Mouse (Mus musculus) natural killer cell, adult 2 months (primary cell): ENCODE results near the gene Ank.
A peak's percentile ranks its signal among the peaks of the same experiment; 100 is the strongest.

ENCODE experiments used
- DNase-seq, 2 experiments: peaks; one replicate each; pipeline ENCODE4 v3.0.0; 2022; ENCODE audit warnings: low spot score in 2 of 2

Ank gene

DNA sequence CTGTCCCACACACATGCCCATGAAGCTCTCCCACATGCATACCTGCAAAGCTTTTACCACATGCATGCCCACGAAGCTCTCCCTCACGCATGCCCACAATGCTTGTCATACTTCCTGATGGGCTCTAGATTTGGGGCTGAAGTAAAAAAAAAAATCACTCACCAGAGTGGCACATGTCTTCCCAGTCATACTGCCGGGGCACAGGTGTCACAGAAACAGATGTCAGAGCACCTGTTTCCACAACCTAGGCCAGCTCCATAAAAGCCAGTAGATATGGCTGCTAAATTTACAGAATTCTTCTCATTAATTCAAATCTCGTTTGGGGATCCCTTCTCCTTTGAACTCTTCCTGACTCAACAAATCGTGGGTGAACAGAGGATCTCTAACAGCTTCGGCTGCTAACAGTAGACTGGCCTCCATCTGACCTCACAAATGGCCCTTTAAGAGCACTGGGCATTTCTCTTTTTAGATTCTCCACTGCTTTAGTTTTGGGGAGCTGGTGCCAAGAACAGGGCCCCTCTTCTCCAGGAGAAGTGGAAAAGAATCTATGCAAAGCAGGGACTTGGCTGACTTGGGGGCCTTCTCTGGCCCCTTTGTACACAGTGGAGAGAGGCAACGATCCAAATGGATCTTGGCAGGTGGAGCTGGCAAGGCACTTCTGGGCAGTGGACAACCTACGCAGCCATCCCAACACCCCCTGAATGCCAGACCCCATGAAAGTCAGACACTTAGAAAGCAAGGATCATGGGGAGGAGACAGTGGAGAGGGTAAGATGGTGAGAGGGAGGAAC is 108.7 kb downstream of the Ank start:
- DNase-seq = no peak

DNA sequence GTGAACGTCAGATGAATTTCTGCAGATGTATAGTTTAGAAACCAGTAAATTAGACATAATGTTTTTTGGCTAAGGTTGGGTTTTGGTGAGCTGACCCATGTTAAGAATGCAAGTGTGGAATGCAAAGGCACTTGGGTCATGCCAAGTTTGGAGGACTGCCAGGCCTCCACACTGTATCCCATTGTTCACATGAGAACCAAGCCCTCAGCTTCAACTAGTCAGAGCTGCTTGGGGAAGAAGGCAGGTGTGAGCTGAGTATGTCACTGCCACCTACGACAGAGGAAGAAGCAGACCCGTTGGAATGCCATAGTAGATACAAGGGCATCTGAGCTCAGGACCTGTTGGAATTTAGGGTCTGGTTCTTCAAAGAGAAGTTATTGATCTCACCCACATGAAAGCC is 109.5 kb downstream of the Ank start:
- no peak for DNase-seq

DNA sequence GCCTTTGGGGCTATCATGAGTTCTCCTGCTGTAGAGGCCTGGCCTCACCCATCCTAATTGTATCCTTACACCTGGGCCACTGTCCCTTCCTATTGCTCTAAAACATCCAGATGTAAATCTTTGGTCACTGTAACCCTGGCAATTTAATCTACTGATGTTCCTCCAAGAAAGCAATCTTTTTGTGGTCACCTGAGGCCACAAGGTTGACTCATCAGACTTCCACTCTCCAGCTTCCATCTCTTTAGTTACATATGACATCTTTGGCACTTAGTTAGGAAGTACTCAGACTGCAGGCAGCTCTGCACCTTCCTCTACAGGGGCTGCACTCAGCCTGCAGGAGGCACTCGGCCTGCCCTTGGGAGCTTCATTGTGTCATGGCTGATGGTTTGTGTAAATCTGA is 110.4 kb downstream of the Ank start:
- no peak for DNase-seq

DNA sequence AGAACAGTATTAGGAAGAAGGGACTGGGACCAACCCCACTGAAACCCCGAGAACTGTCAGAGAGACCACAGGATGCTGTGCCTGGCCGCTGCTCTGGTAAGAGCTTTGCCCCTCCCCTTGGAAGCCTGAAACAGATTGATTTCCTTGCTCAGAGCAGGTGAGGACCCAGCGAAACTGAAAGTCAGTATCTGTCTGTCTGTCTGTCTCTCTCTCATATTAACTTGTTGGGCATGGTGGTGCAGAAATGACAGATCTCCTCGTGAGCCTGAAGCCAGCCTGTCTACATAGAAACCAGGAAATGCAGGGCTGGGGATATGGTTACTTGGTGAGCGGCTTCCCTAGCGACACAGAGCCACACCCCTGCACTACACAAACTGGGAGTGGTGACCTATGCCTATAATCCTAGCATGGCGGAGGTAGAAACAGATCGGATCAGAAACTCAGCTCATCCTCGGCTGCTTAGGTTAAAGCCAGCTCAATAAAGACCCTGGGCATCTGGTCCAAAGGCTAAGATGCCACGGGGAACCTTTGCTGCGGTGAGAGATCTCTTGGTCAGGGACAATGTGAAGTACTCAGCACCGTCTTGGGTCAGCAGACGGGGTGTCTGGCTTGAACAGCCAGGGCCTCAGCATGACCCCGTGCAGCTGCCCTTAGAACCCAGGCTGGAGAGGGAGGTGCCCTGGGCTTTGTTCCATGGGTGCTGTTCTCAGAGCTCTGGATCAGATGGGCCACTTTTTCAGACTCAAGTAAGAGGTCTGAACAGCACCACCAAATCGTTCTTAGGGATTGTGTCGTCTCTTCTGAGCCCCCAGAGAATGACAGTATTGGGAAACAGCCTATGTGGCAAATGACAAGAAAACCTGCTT is 111.7 kb downstream of the Ank start:
- no peak for DNase-seq

DNA sequence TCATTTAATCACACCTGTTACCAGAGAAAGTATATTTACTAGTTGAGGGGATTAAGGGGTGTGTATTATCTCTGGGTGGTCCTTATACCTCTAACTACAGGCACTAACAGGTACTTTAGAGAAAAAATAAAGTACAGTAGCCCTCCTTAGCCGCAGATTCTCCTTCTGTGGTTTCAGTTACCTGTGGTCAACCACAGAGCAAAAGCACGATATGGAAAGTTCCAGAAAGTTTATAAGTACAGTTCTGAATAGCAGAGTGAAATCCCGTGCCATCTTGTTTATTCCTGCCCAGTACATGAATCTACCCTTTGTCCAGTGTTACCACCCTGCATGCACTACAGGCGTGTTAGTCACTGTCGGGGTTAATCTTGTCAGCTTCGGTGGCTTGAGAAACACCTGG is 112.4 kb downstream of the Ank start:
- no peak for DNase-seq

DNA sequence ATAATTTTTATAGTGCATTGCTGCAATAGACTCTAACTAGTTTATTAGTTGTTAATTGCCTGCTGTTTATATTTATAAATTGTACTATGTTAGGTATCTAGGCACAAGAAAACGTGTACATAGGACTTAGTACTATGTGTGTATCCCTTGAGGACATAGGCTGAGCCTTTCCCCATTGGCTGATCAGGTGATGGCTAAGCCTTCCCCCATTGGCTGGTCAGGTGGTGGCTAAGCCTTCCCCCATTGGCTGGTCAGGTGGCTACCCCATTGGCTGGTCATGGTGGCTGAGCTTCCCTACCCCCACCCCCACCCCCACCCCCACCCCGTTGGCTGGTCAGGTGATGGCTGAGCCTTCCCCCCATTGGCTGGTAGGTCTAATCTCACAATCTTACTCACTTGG is 113.4 kb downstream of the Ank start:
- no peak for DNase-seq

DNA sequence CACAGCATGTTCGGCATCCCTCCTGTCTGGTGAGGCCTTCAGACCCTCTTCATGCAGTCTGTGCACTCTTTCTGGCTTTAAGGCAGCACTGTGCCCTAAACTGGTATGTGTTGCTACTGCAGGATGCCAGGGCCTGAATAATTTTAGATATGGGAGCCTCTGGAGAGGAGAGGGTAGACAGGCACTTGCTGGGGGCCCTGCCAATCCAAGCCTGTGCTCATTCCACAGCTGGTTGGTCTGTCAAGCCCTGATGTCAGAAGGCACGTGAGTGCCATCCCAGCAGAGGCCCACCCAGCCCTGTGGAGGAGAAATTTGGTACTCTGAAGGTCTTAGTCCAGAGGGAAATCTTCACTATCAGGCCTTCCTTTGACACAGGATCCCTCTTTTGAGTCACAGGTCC is 114.3 kb downstream of the Ank start:
- DNase-seq = no peak

DNA sequence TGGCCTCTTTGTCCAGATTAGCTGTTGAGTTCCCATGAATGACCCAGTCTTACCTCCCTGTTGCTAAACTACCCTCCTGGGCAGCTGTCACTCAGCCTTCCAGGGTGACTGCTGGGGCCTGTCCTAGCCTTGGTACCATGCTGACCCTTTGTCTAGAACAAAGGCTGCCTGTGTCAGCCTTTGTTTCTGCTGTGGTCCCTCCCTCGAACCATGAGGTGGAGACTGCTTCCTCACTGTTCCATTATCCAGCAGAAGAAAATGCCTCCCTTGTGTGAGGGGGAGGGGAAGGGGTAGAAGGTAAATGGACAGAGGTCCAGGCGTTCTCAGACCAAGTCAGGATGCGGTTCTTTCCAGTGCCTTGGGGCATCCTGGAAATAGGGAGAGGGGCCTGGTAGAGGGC is 115.2 kb downstream of the Ank start:
- no peak for DNase-seq

DNA sequence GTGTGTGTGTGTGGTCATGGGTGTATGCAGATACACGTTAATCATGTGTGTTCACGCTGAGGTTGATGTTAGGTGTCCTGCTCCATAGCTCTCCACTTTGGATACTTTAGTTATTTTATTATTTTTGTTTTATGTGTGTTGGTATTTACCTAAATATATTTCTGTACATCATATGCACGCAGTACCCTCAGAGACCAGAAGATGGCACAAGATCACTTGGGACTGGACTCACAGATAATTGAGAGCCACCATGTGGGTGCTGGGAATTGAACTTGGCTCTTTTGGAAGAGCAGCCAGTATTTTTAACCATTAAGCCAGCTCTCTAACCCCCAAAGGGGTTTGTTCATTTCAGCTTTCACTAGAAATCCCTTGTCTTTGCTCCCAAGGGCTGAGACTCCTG is 116.0 kb downstream of the Ank start:
- peak; percentile 15 to 46 for DNase-seq

DNA sequence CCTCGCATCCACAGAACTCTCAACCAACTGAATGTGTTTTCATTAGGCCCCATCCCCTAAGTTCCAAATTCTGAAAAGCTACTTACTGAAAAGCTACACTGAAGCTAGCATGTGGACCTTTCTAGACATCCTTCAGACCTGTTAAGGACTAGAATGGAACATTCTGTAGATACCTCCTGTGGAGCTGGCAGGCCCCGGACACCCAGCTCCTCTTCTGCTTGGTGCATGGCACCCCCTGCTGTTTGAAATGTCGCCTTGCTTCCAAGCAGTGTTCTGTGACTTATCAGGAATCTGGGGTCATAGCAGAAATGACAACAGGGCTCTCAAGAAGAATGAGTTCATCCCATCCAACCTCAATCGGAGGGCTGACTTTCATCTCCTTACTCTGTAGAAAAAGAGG is 116.6 kb downstream of the Ank start:
- peak in 1 of 2 experiments; percentile 35 for DNase-seq

DNA sequence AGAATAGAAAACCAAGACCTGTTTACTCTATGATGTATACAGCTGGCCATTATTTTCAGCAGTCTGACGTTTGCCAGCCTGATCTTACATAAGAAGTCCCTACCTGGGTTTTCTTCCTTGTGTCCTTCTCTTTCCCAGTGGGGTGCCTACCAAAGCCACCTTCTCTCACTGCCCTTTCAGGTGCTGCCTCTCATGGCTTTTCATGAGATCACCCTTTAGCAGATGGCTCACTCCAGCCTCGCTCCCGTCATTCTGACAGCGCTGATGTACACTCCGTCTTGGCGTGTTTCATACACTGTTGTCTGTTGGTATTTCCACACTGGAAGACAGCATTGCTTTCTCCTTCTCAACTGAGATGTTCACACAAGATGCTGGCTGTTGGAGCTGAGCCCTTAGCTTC is 117.1 kb downstream of the Ank start:
- DNase-seq = no peak

DNA sequence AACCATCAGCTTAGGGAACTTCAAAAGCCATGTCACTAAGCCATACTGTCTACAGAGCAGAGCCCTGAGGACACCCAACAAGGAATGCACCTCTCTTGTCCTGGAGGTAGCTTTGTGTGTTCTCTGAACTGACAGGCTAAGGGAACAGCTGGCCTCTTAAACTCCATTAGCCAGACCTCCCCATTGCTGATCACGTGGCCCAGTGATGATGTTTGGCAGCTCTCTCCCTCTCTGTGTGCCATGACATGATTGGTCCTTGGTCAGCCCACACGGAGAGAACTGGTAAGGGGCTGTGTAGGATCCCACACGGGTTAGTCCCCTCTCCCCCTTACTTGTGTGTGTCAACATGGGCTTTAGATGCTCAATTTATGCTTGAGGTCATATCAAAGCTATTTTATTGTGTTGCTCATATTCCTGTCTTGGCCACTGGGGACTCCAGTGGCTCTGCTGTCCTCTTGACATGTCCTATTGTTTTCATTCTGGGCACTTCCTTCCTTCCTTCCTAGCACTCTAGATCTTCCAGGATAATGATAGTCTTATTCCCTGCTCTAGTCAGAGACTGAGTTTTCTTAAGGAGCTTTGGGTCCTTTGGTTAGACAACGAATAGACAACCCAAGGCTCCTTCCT is 119.1 kb downstream of the Ank start:
- no peak for DNase-seq

DNA sequence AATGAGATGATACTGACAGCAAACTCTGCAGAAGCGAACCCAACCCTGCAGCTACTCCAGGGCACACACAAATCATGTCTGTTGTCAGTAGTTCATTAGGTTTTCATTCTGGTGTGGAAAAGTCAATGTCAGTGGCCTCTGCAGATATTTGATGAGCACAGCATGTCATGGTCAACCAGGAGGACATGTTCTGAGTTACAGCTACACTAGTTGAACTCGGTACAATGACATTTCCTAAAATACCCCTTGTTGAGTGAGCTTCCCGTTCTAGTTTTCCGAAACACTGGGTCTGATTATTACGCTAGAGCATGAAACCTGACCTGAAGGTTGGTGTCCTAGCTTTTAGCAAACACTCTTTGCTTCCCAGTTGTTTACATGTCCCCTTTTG is 119.6 kb downstream of the Ank start:
- no peak for DNase-seq

DNA sequence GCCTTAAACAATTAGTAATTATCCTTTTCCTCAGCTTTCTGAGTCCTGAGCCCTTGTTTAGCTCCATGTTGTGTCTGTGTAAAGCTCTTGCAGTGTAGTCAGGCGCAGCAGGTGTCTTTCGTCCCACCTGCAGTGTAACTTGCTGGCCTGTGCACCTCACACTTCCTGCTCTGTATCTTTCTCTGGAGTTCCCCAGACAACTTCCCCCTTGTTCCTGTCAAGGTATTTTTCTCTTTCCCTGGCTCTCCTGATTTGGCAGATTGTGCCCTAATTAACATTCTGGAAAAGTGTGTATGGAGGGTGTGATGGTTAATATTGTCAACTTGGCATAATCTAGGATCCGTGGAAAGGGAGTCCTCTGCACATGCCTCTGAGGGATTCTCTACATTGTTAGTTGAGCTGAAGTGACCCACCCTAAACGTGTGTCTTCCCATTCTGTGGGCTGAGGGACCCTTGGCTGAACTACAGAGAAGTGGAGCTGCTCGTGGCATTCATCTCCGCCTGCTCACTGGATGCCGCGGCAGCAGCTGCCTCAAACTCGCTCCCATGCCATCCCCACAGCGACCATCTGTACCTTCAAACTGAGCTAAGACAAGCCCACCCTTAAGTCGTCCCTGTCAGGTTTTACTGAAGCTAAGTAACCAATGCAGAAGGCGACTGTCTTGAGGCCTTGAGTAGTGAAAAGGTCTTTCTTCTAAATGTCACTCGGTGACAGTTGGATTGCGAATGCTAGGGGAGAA is 121.8 kb downstream of the Ank start:
- peak in 1 of 2 experiments; percentile 20 for DNase-seq

DNA sequence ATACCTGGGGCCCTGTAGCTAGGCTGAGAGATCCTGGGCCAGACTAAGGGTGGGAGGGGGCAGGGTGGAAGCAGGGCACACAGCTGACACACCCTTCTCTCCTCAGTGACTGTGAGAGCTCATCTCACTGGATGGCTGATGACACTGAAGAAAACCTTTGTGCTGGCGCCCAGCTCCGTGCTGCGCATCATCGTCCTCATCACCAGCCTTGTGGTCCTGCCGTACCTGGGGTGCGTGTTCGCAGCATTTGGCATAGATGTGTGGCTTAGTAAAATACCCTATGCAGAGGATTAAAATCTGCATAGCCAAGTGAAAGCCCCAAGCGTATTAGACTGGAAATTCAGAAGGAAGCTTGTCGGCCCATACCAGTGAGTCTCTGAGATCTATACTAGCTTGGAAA is 124.3 kb downstream of the Ank start:
- no peak for DNase-seq

DNA sequence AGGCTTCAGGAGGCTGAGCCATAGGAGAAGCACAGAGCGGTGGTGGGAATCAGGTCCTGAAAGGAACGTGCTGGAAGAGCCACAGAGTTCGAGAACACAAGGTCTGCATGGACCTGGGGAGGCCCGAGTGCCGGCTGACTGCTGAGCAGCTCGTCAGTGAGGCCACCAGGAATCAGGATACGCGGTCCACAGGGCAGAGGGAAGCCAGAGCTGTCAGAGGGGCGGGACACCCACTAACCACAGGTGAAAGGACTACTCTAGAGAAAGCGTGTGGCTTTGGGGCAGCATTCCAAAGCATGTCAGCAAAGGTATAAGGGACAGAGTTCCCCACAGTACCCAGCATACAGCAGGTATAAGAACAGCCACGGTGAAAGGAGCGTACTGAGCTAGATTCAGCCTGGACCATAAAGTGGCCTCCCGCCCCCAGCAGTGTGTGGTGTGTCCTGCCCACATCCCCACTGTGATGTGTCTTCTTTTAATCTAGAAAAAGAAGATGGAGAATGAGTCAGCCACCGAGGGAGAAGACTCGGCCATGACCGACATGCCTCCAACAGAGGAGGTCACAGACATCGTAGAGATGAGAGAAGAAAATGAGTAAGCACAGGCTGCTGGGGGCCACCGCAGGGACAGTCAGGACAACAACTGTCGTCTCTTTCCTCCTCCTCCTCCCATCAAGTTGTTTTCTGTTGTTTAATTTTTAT is 126.3 kb downstream of the Ank start:
- DNase-seq = peak in 1 of 2 experiments; percentile 10

DNA sequence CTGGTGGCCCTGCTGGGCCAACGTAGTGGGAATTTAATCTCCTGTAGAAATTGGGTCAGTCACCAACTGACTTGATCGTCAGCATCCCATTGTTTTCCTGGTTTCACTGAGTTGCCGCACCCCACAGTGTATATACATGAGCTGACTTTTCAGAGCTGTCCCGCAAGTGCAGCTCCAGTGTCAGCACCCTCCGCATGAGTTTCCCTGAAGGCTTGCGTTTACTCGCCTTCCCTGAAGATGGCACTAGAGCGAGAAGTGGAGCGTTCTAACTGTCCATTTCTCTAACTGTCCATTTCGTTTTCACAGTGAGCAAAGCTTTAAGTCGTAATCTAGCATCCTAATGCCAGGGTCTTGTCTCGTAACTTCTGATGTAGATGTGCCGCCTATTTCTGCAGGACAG is 127.2 kb downstream of the Ank start:
- DNase-seq = no peak

DNA sequence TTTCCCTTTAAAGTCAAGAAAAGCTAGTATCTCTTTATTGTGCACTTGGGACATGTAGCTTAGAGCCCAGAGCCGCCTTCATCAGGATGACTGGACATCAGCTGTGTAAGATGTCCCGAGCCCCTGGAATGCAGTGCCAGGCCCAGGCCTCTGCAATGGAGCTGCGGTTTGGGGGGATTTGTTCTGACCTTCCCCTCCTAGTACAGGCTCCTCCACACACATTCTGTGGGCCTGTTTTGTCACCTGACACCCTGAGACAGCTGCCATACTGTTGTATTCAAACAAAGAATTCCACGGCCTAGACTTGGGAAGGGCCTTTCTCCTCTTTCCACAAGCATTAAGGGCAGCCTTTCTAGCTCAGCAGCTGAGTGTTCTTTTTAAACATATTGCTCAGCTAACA is 128.5 kb downstream of the Ank start:
- no peak for DNase-seq

DNA sequence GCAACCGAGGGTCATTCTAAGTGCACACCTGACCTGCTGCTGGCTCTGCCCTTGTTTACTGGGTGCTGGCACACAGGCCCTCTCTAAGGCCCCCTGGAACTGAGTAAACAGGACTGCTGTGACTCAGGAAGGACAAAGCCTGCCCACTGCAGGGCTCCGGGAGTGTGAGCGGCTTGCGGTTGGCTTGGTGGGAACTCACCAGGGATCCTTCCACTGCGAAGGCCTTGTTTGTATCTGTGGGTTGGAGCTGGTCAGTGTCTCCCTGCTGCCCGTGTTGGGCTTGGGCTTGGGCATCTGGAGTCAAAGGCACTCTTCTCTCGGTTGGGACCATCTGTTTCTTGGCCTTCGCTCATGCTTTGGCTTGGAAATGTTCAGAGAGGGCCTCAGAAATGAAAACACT is 129.1 kb downstream of the Ank start:
- DNase-seq = no peak

DNA sequence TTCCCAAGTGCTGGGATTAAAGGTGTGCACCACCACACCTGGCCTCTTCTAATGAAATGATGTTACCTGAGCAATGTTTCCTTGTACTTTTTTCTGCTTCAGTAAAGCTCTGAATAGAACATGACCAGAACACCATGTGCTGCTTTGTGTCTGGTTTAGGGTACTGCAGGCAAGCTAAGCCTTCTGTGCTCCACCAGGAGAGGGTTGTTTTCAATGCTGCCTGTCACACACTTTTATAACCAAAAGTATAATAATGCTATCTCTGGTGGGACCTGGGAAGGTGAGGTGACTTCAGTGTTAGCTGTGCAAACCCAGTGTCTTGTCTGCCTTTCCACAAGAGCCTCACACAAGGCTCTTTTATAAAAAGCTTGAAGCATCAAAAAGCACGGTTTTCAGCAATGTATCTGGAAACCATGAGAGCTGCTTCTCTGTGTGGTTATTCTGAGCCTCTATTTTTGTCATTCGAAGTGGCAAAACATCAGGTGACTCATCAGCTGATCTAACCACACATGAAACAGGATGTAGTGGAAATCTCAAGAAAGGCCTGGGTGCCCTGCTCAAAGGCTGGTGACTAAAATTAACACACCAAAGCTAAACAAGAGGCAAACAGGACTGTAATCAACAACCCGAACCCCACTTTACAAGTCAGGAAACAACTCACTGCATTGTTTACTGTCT is 130.1 kb downstream of the Ank start:
- peak; percentile 86 to 90 for DNase-seq

DNA sequence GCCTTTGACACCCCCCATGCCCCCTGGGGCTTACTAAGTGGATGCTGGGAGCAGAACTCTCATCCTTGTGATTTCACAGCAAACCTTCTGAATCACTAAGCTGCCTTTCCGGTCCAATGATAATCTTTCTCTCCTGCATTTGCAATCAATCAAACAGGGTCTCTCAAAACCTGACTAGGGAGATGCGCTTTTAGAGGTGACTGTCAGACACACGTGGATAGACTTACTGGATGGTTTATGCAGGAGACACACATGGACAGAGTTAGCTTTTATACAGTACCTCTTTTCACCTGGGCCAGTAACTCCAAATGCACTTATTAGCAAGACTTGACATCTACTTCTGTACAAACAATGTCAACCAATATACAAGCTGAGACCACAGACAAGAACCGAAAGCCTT is 131.0 kb downstream of the Ank start:
- peak in 1 of 2 experiments; percentile 26 for DNase-seq
